Mouse (Mus musculus) right cerebral cortex, adult 2 months (tissue): Measurements from ENCODE around the gene Grik4.

Experiments
- DNase-seq, 2 experiments: peaks; one replicate each; pipeline ENCODE4 v3.0.0; 2021 to 2022; ENCODE audit warnings: low spot score in 2 of 2

Grik4 gene

DNA sequence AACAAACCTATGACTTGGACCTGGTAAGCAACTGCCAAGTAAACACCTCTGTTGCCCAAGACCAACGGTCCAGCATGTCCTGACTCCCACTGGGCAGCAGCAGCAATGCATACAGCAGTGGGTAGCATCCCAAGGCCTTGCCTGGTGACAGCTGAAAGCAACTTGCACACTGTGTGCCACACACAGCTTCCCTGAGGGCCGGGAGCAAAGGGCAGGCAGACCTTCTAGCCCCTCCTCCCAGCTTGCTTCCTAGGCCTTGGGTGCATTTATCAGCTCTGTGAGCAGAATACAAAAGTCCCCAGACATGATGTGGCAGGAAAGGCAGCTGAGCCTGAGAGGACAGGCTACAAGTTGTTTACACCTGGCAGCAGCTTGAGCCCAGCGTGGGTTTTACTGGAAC, 37.3 kb downstream of the Grik4 start:
- no peak for DNase-seq

DNA sequence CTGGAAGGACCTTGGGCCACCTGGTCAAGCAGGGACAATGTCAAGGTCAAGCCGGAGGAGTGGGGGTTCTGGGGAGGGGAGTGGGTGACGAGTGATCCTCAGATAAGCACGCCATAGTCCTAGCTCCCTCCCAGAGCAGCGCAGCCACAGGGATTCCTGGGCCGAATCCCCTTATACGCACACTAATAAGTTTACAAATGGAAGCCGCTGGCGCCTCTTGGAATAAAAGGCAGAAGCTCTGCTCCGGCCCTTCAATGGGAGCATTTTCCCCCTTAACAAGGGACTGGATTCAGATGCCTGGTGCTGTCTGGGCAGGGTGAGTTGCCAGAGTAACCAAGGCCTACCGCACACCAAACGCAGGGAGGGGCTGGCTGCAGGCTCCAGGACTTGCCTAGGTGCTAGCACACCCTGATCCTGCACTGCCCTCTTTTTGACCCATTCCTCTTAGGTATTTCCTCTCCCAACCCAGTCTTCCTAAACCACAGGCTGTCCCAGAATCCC, 46.2 kb downstream of the Grik4 start:
- peak in 1 of 2 experiments; percentile 29 for DNase-seq

DNA sequence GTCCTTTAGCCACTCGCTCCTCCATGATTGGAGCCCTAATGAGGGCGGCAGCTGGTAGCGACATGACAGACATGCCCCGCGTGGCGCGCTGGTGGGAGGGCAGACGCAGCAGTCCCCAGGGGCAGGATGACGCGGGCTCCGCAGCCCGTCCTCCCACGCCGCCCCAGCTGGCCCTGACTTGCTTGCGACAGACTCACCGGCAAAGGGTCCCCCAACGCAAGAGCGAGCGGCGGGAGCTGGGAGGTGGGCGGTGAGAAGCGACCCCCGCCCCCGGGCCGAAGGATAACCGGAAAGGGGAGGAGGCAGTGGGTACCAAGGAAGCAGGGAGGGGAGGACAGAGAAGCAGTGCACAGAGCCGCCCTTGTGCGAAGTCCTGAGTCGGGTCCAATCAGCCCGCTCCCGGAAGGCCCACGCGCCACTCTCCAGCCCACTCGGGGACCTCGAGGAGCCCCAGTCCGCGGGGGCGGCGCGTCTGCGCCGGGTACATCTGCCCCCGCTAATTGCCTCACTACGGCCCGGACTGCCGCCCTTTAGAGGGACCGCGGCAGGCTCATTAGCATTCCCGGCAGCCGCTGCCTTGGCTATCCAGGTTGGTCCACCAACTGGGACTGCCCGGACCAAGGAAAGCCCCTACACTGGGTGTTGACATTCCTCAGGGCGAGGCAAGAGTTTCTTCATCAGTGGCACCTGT, 46.8 kb downstream of the Grik4 start:
- DNase-seq, result peak; percentile 71 to 72

DNA sequence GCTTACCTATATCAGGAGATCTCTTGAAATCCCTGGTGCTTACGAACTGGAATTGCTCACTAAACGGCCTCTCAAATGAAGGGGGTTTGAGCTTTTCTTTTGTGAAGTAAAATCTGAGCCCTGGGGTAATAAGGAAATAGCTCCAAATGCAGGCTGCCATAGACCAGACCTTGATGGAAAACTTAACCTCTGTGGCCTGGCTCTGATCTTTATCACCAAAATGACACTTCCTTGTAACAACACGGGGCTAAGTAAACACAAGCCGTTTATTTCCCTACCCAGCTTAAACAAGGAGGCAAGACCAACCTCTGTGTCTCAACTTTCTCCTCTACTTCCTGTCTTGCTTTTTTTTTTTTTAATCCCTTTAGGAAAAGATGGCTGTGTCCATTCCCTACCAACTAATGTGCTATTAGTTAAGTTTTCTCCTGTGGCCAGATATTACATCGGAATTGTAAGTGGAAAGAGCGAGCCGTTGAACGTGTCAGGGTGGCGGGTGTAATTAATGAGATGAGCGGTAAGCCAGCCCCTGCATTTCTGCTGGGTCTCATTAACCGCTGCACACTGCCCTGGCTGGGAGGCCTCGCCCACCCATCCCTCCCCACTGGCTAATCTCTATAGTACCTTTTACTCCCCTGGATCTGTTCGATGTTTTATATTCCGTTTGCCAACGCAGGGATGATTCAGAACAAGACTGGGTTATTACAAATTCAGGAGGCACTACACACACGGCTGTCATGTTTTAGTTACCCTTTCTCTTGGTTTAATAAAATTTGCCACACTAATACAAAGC, 47.7 kb downstream of the Grik4 start:
- DNase-seq, result no peak

DNA sequence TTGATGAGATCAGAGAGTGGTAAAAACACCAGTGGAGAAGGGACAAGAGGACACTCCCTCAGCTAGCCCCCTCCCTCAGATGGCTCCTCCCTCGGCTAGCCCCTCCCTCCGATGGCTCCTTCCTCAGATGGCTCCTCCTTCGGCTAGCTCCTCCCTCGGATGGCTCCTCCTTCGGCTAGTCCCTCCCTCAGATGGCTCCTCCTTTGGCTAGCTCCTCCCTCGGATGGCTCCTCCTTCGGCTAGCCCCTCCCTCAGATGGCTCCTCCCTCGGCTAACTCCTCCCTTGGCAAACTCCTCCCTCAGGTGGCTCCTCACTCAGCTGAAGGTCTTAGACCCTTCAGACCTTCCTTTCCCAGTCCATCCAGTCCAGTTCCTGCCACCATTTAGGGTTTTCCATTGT, 51.5 kb downstream of the Grik4 start:
- DNase-seq, result no peak

DNA sequence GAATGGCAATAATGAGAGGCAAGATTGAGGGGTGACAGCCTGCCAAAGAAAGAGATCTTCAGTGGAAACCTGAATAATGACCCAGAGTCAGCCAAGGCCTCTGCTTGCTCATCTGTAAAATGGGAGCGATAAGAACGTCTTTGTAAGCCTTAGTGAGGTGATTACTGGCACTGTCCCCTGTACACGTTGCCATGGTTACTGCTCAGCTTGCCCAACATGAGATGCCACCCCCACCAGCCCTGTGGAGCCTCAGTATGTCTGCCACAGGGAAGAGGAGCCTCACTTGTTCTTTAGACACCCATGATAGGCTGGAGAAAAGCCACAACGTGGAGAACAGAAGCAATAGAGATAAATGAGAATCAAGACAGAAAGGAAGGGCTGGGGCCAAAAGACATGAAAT, 56.4 kb downstream of the Grik4 start:
- peak in 1 of 2 experiments; percentile 28 for DNase-seq

DNA sequence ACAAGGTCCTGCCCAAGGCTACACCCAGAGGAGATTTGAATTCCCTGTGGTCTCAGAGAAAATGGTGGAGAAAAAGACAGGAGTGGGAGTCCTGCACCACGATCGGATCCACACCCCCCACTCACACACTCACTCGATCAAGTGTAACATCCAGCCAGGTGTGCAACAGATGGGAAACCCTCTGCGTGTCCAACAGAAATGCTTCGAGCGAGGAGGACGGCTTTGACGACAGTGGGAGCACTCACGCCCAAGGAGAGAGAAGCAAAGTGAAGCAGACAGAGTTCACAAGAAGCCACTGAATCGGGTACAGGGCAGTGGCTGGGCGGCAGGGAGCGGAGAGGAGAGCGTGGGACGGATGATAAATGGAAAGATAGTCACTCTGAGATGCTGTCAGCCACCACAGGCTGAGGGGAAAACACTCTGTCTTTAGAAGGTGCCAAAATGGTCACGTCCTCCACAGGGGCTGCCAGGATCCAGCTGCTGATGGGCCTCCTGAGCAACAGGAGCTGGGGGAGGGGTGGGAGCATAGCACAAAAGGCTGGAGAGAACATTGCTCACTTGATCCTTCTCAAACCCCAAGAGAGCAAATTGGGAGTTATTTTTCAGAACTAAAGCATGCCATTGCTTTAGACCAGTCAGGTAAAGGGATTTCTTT, 58.1 kb downstream of the Grik4 start:
- no peak for DNase-seq

DNA sequence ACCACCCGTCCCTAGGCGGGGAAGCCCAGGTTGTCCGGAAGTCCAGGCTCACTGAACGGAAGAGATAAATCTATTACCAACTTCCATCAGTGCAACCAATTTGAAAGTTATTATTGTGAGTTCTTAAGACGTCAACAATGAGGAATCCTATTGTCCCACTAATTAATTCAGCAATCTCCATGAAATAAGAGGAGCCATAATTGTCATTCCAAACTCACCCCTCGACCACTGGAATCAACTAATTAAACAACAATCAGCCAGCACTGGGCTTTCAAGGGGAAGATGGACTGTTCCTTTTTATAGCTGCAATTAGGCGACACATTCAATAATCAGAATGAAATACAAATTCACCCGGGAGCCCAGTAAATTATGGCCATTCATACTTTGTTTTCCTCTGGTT, 58.7 kb downstream of the Grik4 start:
- DNase-seq, result no peak

DNA sequence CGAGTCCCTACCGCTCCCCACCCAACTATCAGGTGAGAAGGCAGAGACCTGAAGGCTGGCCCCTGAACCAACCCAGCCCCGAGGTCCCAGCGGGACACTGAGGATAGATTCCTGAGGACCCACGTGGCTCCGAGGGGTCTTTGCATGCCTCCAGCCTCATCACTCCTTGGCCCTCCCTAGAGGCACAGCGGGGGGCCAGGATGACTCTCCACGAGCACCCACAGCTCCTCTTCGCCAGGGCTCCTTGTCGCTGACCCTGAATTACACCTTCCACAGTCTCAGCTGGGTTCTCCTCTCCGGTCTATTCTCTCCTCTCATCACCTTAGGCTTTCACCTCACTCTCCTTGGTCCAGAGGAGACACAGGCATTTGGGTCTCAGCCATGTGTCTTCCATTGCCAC, 59.2 kb downstream of the Grik4 start:
- no peak for DNase-seq

DNA sequence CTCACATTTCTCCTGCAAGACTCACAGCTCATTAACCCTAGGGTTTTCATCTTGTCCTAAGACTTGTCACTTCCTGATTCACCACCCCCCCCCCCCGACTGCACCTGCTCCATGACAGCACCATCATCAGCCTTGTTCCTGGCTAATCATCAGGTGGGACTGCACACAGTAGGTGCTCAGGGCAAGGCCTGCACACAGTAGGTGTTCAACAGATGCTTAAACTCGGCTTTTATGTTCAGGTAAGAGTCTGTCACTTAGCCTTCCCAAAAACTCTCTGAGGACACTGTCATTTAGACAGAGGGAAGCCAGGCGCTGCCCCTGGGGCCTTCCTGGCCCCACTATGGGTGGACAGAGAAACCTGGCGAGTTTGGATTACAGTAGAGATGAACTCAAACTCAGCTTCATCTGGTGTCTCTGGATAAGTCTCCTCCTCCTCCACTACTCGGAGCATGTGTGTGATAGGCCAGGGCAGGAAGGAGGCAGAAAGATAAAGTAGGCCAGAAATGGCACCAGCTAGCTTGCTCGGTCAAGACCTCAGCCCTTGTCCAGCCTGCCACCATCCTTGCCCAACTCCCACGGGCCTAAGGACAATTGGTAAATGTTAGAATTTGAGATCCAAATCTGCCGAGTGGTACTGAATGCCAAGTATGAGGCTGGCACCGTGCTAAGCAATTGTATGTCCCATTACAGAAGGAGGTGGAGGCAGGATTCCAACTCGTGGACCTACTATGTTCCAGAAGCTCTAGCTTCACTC, 61.1 kb downstream of the Grik4 start:
- DNase-seq, result no peak

DNA sequence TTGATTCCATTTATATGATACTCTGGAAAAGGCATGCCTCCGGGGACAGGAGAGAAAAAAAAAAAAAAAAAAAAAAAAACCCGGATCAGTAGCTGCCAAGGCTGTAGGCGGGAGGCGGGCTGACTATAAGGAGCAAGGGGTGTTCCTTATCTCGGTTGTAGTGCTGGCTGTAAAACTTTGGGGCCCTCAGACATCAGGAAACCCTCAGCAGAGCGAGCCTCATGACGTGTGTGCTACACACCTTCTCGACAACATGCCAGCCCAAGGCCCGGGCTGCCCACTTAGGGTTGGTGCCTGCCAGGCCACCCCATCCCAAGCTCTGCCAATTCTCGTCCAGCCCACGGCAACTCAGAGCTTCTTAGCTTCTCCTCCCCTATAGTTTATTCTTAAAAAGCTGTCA, 62.0 kb downstream of the Grik4 start:
- DNase-seq, result peak; percentile 27 to 43

DNA sequence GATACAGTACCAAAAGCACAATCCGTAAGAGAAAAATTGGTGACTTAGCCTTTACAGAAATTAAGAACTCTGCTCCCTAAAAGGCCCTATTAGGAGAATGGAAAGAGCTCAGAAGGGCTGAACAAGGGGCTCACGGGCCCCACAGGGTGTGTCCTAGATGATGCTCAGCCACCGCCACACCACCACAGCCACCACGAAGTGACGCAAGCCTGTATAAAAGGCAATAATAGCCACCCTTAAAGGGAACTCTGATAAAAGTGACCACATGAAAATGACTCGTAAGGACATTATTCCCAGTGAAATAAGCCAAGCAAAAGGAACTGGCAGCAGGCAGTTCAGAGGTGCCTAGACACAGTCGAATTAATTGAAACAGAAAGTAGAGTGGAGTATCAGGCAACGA, 63.3 kb downstream of the Grik4 start:
- DNase-seq, result no peak

DNA sequence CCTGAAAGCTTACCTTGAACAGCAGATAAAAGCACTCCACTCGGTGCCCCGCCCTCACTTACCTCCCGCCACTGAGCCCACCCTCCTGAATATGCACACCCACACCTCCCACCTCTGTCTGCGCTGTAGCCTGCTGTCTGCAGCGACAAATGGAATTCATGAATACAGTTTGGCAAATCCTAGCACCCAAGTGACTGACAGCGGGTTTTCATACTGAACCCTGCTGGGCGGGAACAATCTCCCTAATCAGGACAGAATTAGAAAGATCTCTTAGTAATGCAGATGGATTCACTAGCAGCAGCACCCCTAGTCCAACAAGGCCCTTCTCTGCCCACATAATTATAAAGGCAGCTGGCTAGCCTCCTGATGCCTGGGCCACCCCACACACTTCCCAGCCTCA, 65.9 kb downstream of the Grik4 start:
- no peak for DNase-seq

DNA sequence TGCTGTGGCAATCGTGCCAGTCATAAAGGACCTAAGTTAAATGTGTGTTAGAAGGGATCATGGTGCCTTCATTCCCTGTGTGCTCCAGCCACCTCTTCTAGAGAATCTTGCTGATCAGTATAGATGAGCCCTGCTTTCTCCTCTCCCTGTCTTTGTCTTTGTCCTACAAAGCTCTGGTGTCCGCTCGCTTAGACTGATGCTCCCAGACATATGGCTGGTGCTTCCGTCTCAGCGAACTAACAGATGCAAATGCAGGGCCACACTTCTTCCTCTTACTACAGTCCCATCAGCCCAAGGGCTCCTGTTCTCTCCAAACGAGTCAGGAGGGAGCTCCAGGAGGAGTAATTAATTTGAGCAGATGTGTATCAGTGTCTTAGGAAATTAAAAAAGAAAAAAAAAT, 71.4 kb downstream of the Grik4 start:
- DNase-seq, result no peak

DNA sequence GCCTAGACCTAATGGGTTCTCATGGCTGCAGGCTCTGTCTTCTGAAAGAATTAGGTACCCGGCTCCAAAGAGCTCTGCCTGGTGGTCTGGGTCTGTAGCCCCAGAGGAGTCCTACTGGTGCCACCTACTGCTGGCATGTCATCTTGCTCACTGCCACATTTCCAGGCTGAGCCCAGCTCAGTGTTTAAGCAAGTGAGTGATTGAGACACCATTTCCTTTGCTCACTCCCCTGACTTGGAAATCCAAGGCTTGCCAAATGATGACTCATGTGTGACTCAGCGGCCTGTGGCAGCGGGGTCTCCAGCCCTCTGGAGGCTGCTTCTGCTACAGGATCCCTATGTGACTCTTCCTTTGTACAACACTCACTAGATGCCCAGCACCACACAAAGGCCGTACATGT, 72.6 kb downstream of the Grik4 start:
- no peak for DNase-seq

DNA sequence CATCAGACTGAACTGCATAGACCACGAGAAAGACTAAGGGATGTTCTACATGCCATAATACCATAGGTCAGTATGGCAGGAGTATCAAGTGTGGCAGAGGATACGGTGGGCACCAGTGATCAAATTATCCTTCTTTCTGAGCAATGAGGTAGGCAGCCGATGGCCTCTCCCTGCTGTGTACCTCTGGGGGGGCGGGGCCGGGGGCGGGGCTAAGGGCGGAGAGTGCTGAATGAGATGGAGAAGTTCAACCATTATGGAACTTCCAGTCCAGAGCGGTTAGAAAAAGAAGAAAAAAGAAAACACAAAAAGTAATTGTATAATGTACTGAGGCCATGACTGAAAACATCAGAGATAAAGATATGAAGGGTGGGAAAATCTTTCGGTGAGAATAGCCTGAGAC, 74.0 kb downstream of the Grik4 start:
- no peak for DNase-seq

DNA sequence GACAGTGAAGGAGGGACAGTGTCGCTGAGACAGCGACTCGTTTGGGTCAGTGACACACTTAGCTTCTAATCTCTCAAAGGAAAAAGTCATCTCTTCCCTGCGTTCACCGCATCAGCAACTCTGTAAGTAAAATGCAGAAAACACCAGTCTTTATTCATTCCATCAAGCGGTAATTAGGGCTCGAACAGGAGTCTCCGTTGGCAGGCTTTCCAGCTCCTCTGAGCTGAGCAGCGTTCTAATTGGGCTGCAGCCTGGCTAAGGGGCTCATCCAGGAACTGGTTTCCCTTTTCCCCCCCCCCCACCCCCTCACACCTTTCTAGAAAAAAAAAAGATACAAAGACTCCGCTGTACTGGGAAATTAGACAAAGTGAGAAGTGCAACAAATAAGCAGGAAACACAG, 75.8 kb downstream of the Grik4 start:
- DNase-seq, result no peak

DNA sequence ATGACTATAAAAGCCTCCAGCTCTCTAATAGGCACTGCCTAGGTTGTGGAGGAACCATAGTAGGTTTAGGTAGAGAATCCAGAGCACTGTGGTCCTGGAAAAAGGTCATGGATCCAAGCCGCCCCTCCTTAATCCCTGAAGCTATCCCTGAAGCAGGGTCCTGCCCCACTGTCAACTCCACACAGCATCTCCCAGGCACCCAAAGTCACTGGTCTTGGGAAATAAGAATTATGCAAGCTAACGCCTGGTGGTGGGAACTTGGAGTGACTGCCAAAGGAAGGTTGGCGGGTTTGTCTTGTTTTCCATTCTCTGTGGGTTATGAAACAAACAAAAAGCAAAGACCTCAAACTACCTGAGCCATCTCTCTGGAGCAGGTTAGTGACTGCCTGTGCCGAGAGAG, 77.6 kb downstream of the Grik4 start:
- DNase-seq, result no peak

DNA sequence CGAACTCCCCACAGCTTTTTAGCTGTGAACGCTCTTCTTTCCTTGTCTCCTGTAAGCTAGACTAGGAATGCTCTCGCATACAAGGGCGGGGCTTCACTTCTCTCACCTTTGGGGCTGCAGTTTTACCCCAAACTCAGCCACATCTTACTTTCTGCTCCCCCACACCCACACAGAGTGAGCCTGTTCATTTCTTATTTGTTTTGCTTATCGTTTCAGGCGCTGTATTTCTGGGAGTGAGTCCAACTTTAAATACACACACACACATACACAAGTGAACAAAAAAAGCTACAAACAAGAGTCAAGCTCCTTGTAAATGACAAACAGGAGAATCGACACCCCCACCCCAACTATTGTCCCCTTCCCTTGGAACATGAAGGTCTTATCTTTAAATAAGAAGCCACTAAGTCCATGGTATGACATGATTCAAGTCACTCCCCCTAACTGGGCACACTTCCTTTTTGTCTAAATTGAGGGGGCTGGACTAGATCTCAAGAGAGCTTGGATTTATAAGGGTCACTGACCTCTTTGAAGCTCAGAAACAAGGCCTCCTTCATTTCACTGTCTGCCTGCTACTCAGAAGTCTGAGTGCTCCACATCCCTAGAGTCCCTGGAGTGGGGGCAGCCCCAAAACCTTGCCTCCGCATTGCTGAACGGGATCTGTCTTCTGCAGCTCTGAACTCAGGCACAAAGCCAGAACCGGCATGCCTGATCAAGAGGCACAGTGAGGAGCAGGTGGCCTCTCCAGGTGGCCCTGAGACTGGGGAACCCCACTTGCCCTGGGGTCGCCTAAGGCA, 79.1 kb downstream of the Grik4 start:
- no peak for DNase-seq

DNA sequence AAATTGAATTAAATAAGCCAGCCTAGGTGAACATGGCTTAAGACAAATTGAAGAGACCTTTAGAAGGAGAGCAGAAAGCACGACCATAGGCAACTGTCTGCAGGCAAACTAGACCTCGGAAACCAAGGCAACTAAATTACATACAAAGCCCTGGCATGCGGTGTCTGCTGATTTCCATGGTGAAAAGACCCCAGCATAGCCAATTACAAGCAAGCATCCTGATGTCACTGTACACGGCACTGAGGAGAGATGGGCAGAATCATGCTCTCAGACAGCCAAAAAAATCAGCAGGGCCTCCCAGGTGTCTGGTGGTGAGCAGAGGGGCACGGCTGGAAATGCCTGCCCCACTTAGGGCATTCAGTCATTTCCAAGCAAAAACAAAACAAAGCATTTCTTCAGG, 80.9 kb downstream of the Grik4 start:
- DNase-seq, result no peak

DNA sequence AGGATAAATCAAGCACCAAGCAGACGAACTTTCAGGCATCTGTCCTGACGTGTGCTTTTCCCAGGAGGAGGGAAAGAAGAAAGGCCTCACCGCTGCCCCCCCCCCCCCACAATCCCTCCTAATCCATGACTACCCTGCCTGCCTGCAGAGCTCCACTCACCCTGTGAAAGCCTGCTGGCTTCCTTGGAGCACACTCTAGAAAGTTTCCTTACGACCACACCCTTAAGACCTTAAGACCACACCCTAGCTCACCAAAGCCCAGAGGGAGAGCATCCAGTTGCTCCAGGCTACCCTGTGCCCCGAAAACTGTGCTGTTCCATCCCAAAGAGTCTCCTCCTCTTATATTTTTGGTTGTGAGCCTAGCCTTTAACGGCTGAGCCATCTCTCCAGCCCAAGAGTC, 82.6 kb downstream of the Grik4 start:
- no peak for DNase-seq
